Mouse (Mus musculus) hindbrain, embryonic 16.5 days (tissue): ENCODE results near the gene Zfp871. TPM values are rescaled to one million over a fixed set of nuclear protein-coding genes. Genes with fewer than 3 reads are reported as not detected.
"Not testable (repeated sequence)": the region's sequence is repeated elsewhere in the genome, so short reads cannot be mapped to it uniquely, and the experiment has no call there.

Source experiments
- ATAC-seq: fragments of 200-750 bp; cut with Nextera tagmentation; 2 replicates; pipeline ENCODE4 v1.8.0; 2017; ENCODE audit warnings: moderate TSS enrichment, moderate library complexity
- H3K27ac ChIP-seq: fragments of 300-500 bp; sonication (generic); 2 replicates; pipeline ENCODE4 v1.5.1; 2014; ENCODE audit warnings: low read depth, mild to moderate bottlenecking, control low read depth, low read length, moderate library complexity
- H3K27me3 ChIP-seq: fragments of 300-500 bp; sonication (generic); replicated peaks from 2 replicates; pipeline ENCODE4 v1.6.1; 2014; ENCODE audit warnings: low read length; ENCODE audit not compliant: control insufficient read depth, insufficient read depth
- H3K36me3 ChIP-seq: fragments of 300-500 bp; sonication (generic); 2 replicates; pipeline ENCODE4 v1.6.1; 2014; ENCODE audit warnings: mild to moderate bottlenecking, low read length, moderate library complexity, mixed read lengths; ENCODE audit not compliant: control insufficient read depth, insufficient read depth
- H3K4me1 ChIP-seq: fragments of 300-500 bp; sonication (generic); 2 replicates; pipeline ENCODE4 v1.6.1; 2014; ENCODE audit warnings: low read depth, low read length; ENCODE audit not compliant: control insufficient read depth, insufficient read depth
- H3K4me2 ChIP-seq: fragments of 300-500 bp; sonication (generic); 2 replicates; pipeline ENCODE4 v1.6.1; 2014; ENCODE audit warnings: mild to moderate bottlenecking, low read length, control low read depth, moderate library complexity
- H3K4me3 ChIP-seq: fragments of 300-500 bp; sonication (generic); 2 replicates; pipeline ENCODE4 v1.5.1; 2014; ENCODE audit warnings: mild to moderate bottlenecking, low read length, control low read depth, moderate library complexity
- H3K9ac ChIP-seq: fragments of 300-500 bp; sonication (generic); 2 replicates; pipeline ENCODE4 v1.6.1; 2014; ENCODE audit warnings: low read depth, mild to moderate bottlenecking, control low read depth, low read length, moderate library complexity
- H3K9me3 ChIP-seq: fragments of 300-500 bp; sonication (generic); 2 replicates; pipeline ENCODE4 v1.6.1; 2014; ENCODE audit warnings: mild to moderate bottlenecking, low read length, moderate library complexity; ENCODE audit not compliant: control insufficient read depth
- WGBS: fragments of 180-500 bp; shearing (Covaris S2); extraction: QIAGEN DNeasy Blood & Tissue Kit; methylation state at CpG from one replicate; pipeline ENCODE4 v1.1.7; 2014; 5-methylcytosine and 5-hydroxymethylcytosine counted together
- polyA plus RNA-seq: library from polyadenylated mRNA; unstranded; fragments of >200 nt; fragmentation: Nextera tagmentation; extraction: Ambion mirVana; gene quantifications from 2 replicates; pipeline ENCODE4 v1.2.1, GENCODE M21; 2015

The Zfp871 gene
- polyA plus RNA-seq, 1 experiment from 2014 or later, result 35.9 TPM

DNA sequence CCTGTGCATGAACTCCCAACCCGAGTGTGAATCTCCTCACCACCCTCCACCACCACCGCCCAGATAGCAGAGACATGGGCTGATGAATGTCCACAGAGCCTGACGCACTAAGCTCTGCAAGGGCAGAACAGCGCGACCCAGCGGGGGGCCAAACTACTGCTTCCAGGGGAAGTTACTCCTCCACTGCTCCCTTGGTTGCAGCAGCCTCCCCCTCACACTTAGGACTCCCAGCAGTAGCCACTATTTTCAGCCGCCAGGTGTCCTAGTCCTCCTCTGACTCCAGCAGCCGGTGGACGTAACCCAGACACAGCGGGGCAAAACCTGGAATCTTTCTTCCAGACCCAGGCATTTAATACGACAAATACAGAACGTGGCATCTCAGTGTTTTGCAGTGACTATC, 34.5 kb downstream of the Zfp871 start:
- WGBS, result 10% methylated on average over 12 of the region's 12 CpGs
- Histone ChIP-seq H3K27ac (no peak overlapping the region), H3K4me2 (peak overlapping the region; percentile 19; the same call in 1 of the 2 replicates), H3K27me3 (no peaks in the 10 kb centered on the region), H3K9ac (no peak overlapping the region), H3K9me3 (no peaks in the 10 kb centered on the region), H3K4me3 (no peak overlapping the region), H3K4me1 (no peaks in the 10 kb centered on the region), H3K36me3 (no peaks in the 10 kb centered on the region)
- ATAC-seq, result no peak

DNA sequence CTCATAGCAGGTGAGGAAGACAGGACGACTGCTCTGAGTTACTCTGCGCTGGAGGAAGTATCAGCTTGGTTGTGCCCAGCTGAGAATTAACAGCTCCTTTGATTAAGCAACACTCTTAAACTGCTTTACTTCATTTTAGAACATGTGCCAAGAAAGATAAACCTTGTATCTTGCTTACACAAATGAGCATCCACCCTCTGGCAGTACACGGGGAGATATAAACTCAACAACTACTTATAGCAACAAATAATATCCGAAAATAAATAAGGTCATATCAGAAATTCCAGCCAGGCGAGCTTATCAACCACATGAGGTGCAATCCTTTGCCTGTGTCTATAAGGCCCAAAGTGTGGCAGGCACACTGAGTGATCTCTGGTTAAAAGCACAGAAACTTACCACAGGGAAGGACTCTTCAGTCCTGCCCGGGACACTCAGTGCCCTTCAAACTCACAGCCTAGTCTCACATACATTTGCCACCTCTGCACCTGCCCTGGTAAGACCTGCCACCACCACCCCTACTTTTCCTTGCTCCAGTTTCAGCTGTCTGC, 35.2 kb downstream of the Zfp871 start:
- 85% methylated on average over 6 of the region's 6 CpGs for WGBS
- H3K4me1 ChIP-seq, result no peaks in the 10 kb centered on the region
- ATAC-seq, result no peak
- no peak overlapping the region for H3K4me3 ChIP-seq
- H3K4me2 ChIP-seq, result no peak overlapping the region
- no peak overlapping the region for H3K27ac ChIP-seq
- no peaks in the 10 kb centered on the region for H3K9me3 ChIP-seq
- H3K36me3 ChIP-seq, result no peaks in the 10 kb centered on the region
- H3K27me3 ChIP-seq, result no peaks in the 10 kb centered on the region
- H3K9ac ChIP-seq, result no peak overlapping the region

DNA sequence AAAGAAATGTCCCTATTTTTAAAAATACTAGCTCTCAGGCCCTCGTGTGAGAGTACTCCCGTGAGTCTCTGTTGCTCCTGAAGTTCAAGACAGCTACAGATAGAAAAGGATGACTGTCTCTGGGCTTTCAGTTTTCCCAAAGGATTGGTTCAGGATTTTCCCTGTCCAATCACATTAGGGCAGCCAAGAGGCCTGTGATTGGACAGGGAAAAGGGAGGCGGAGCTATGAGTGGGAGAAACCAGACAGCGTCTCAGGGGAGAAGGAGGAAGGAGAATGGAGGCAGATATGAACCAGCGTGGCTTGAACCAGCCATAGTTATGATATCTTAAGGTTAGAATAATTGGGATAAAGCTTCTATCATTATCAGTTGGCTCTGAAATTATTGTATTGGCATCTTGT, 37.5 kb downstream of the Zfp871 start:
- Histone ChIP-seq H3K4me3 (no peak overlapping the region), H3K27me3 (no peaks in the 10 kb centered on the region), H3K4me2 (no peak overlapping the region), H3K4me1 (no peaks in the 10 kb centered on the region), H3K27ac (no peak overlapping the region), H3K9me3 (no peaks in the 10 kb centered on the region), H3K9ac (no peak overlapping the region), H3K36me3 (no peaks in the 10 kb centered on the region)
- no peak for ATAC-seq
- WGBS, result 55% methylated on average over 5 of the region's 5 CpGs

DNA sequence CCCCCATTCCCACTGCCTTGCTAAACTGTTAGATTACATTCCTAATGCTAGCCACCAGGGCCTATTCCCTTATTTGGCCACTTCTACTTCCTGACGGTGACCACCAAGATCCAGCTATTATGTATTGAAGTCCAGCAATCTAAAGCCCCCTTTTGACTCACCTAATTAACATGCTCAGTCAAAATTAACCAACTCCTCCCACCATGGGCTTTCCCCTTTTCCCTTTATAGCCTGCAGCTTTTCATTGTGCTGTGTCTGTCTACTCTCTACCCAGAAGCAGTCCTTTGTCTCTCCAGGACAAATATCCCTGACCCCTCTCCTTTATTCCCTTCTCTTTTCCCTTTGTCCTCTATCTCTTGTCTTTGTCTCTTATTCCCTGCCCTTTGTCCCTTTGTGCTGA, 47.0 kb downstream of the Zfp871 start:
- Histone ChIP-seq H3K4me1 (no peaks in the 10 kb centered on the region), H3K9me3 (no peaks in the 10 kb centered on the region), H3K4me3 (no peak overlapping the region), H3K27me3 (no peaks in the 10 kb centered on the region), H3K9ac (no peak overlapping the region), H3K4me2 (no peak overlapping the region), H3K36me3 (no peaks in the 10 kb centered on the region), H3K27ac (no peak overlapping the region)
- no peak for ATAC-seq
- 4% methylated on average over 1 of the region's 1 CpGs for whole genome bisulfite sequencing

DNA sequence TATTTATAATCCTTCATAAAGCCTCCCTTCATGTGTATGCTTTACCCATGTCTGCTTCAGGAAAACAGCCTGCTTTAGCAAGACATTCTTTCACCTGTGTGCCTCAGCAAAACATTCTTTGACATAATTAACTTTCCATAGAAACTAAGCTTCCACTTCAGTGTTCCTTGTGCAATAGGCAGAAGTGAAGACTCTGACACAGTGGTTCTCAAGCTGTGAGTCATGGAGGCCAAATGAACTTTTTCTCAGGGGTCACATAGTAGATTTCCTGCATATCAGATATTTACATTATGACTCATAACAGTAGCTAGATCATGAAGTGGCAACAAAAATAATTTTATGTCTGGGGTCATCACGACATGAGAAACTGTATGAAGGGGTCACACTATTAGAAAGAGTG, 49.7 kb downstream of the Zfp871 start:
- H3K4me2 ChIP-seq, result no peak overlapping the region
- H3K9ac ChIP-seq, result no peak overlapping the region
- no peak for ATAC-seq
- no peaks in the 10 kb centered on the region for H3K27me3 ChIP-seq
- no peaks in the 10 kb centered on the region for H3K9me3 ChIP-seq
- no peaks in the 10 kb centered on the region for H3K4me1 ChIP-seq
- H3K27ac ChIP-seq, result no peak overlapping the region
- H3K36me3 ChIP-seq, result no peaks in the 10 kb centered on the region
- no peak overlapping the region for H3K4me3 ChIP-seq
- WGBS, result 90% methylated on average over 1 of the region's 1 CpGs

DNA sequence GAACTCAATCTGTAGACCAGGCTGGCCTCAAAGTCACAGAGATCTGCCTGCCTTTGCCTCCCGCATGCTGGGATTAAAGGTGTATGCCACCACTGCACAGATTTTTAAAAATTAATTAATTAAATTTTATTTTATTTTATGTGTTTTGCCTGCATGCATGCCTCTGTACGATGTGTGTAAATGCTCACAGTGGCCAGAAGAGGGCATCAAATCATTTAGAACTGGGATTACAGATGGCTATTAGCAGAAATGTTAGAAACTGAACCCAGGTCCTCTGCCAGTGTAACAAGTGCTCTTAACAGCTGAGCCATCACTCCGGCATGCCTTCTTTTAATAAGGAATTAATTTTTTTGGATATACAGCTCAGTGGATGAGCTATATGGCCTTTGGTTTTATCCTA, 59.1 kb downstream of the Zfp871 start:
- no peak overlapping the region for H3K4me3 ChIP-seq
- ATAC-seq, result no peak
- H3K9ac ChIP-seq, result no peak overlapping the region
- H3K4me2 ChIP-seq, result no peak overlapping the region
- no peaks in the 10 kb centered on the region for H3K9me3 ChIP-seq
- no peak overlapping the region for H3K27ac ChIP-seq
- H3K4me1 ChIP-seq, result no peaks in the 10 kb centered on the region
- no peaks in the 10 kb centered on the region for H3K36me3 ChIP-seq
- 76% methylated on average over 3 of the region's 3 CpGs for WGBS
- H3K27me3 ChIP-seq, result no peaks in the 10 kb centered on the region

DNA sequence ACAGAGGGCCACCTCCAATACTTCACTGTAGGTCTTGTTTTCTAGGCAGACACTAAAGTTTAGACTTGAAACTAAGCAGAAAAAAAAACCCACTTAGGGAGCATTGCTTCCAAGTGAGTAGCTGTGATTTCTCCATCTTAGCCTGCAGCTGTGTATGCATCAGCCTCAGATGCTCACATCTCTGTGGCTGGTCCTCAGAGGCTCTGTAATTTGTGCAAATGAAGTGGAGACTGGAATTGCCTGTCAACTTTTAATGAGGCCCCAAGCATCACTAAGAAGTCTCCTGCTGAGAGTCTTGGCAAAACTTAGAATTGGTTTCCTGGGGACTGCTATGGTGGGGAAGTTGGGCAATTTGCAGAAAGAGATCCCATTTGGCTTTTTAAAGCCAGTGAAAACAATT, 61.7 kb downstream of the Zfp871 start:
- not testable (repeated sequence) for H3K27me3 ChIP-seq, H3K36me3 ChIP-seq, H3K4me2 ChIP-seq, H3K9me3 ChIP-seq, H3K4me1 ChIP-seq, H3K9ac ChIP-seq, H3K27ac ChIP-seq, H3K4me3 ChIP-seq
- peak; percentile 75 for ATAC-seq

DNA sequence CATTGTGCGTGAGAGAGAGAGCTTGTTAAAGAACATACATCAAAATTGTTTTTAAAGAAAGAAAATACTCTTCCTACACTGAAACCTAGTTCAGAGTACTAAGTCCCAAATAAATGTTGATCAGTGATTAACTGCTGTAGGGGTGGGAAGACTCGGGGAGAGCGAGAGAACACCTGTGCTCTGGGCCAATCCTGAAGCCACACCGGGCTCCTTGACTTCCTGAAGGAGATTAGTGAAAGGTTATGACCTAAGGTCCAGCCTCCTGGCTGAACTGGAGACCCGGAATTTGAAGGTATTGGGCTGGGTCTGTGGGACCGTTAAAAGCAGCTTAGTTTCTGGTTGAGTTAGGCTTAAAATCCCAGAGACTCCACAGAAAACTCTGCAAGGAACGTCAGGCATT, 65.3 kb downstream of the Zfp871 start:
- Histone ChIP-seq H3K36me3 (no peaks in the 10 kb centered on the region), H3K4me1 (no peaks in the 10 kb centered on the region), H3K9me3 (peaks cover 2% of the 10 kb centered on the region; the same call in 1 of the 2 replicates), H3K27me3 (no peaks in the 10 kb centered on the region), H3K9ac (no peak overlapping the region), H3K27ac (no peak overlapping the region), H3K4me2 (no peak overlapping the region), H3K4me3 (no peak overlapping the region)
- 80% methylated on average over 7 of the region's 7 CpGs for WGBS
- no peak for ATAC-seq

DNA sequence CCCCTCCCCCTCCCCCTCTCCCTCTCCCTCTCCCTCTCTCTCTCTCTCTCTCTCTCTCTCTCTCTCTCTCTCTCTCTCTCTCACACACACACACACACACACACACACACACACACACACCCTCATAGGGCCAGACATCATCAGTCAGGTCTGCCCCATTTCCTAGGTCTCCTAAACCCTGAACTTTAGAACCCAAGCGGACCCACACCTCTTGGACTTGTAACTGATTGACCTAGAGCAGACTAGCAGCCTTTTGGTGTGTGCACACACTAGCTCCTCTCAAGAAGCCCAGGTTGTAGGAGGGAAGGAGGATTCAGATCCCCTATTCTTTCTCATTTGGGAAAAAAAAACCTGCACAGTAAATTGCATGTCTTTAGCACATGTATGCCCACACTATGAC, 65.9 kb downstream of the Zfp871 start:
- not testable (repeated sequence) for H3K9ac ChIP-seq, H3K27ac ChIP-seq, H3K36me3 ChIP-seq, ATAC-seq, H3K4me2 ChIP-seq, H3K27me3 ChIP-seq, H3K4me3 ChIP-seq, H3K9me3 ChIP-seq, H3K4me1 ChIP-seq
- 90% methylated on average over 1 of the region's 1 CpGs for WGBS
